Mouse (Mus musculus): Measurements from ENCODE around the gene Ppme1.

DNA sequence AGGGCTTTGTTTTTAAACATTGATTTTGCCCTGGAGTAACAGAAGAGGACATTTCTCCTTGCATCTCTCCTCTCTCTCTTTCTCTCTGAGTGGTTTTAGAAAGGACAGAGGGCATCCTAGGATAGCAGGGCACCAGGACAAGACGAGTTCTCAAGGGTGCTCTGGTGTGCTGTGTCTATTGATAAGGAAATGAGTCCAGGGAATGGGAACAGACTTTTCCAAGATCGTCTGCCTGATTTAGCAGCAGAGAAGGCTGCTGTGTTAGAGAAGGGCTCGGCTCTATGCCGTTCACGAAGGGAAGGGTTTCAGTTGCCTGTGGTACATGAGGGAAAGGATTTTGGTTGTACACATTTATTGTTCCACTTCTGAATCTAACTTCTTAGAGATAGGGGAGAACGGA is 62.4 kb downstream of the Ppme1 start:
- TF ChIP-seq CTCF (conservative IDR thresholded peaks at IDR 0.05; ENCODE audit: low read length): no peak
- TF ChIP-seq POU5F1 (IDR thresholded peaks at IDR 0.05; ENCODE audit: borderline replicate concordance, low read length): no peak
